Mouse (Mus musculus) megakaryocyte, embryonic 14.5 days (primary cell): Measurements from ENCODE around the gene Smco2.

ENCODE experiments used
- FLI1 ChIP-seq: IDR thresholded peaks from 2 replicates; pipeline ENCODE4 v1.6.1; 2012; ENCODE audit warnings: low read length, inconsistent platforms, mixed read lengths
- GATA1 ChIP-seq: IDR thresholded peaks from 3 replicates; pipeline ENCODE4 v1.6.1; 2012; ENCODE audit warnings: mixed read lengths, low read length, inconsistent platforms, borderline replicate concordance

- no peak for TF ChIP-seq GATA1
- no peak for TF ChIP-seq FLI1
These were observed 34.9 kb downstream of the Smco2 start for GRCm38 (mm10) chr6:146884851-146885250.
